Comparison of ENCODE assay signal across 50 mouse cellular contexts in genomic region chr10:118149381-118149780, GRCm38 (mm10). TPM values are rescaled to one million over a fixed set of nuclear protein-coding genes. Genes with fewer than 3 reads are reported as not detected.
"Had no signal": no experiment of that assay in that cellular context is flagged by ENCODE, and none has a peak within 500 bp of the region (broad histone marks: within the 10 kb centered on the region; RNA-seq: fewer than 3 reads in every experiment).

No protein-coding gene starts in this region.

- H3K4me1 ChIP-seq: heart, embryonic 10.5 days; heart, embryonic 12.5 days; heart, embryonic 13.5 days; heart, embryonic 15.5 days; hindbrain, embryonic 12.5 days; hindbrain, embryonic 15.5 days; intestine, embryonic 15.5 days; kidney, embryonic 15.5 days had no signal

- H3K27ac ChIP-seq: heart, embryonic 10.5 days; heart, embryonic 13.5 days; heart, embryonic 15.5 days; hindbrain, embryonic 10.5 days; hindbrain, embryonic 12.5 days; hindbrain, embryonic 13.5 days; hindbrain, embryonic 14.5 days; hindbrain, embryonic 15.5 days; hindbrain, postnatal 0 days; intestine, embryonic 15.5 days; kidney, embryonic 15.5 days; kidney, postnatal 0 days; layer of hippocampus, adult 2 months; left cerebral cortex, adult 2 months had no signal

- H3K4me3 ChIP-seq: heart, embryonic 10.5 days; heart, embryonic 12.5 days; heart, embryonic 13.5 days; heart, embryonic 15.5 days; hindbrain, embryonic 10.5 days; hindbrain, embryonic 12.5 days; hindbrain, embryonic 13.5 days; hindbrain, embryonic 15.5 days; intestine, embryonic 15.5 days; kidney, embryonic 15.5 days; layer of hippocampus, adult 2 months; left cerebral cortex, adult 2 months had no signal

- H3K4me2 ChIP-seq: heart, embryonic 12.5 days; heart, embryonic 13.5 days; heart, embryonic 15.5 days; hindbrain, embryonic 12.5 days; hindbrain, embryonic 13.5 days; hindbrain, embryonic 14.5 days; hindbrain, embryonic 15.5 days; intestine, embryonic 15.5 days; kidney, embryonic 15.5 days had no signal

- ATAC-seq: hindbrain, embryonic 16.5 days; hindbrain, postnatal 0 days; inflammation-experienced regulatory T-cells, adult 6 months; intestine, embryonic 15.5 days; intestine, embryonic 16.5 days; intestine, postnatal 0 days had no signal

- DNase-seq: heart, postnatal 10 days; heart, postnatal 14 days; heart, postnatal 36 days; heart, postnatal 4 days; kidney, adult 11 months; kidney, adult 18-20 months; kidney, adult 2 months; kidney, adult 8-10 months; kidney, adult 9 months; kidney, postnatal 10 days; kidney, postnatal 14 days; kidney, postnatal 25 days; kidney, postnatal 36 days; kidney, postnatal 4 days; layer of hippocampus, adult 9-11 months; layer of hippocampus, postnatal 36 days had no signal

- H3K27me3 ChIP-seq: heart, embryonic 12.5 days; heart, embryonic 13.5 days; heart, embryonic 15.5 days; hindbrain, embryonic 12.5 days; hindbrain, embryonic 13.5 days; hindbrain, embryonic 15.5 days; intestine, embryonic 15.5 days; kidney, embryonic 15.5 days had no signal

- H3K9ac ChIP-seq: heart, embryonic 12.5 days; heart, embryonic 13.5 days; heart, embryonic 15.5 days; hindbrain, embryonic 12.5 days; hindbrain, embryonic 13.5 days; hindbrain, embryonic 14.5 days; hindbrain, embryonic 15.5 days; intestine, embryonic 15.5 days; kidney, embryonic 15.5 days had no signal

- H3K9me3 ChIP-seq: heart, embryonic 10.5 days; heart, embryonic 12.5 days; heart, embryonic 13.5 days; heart, embryonic 15.5 days; hindbrain, embryonic 10.5 days; hindbrain, embryonic 12.5 days; hindbrain, embryonic 13.5 days; hindbrain, embryonic 15.5 days; intestine, embryonic 15.5 days; kidney, embryonic 15.5 days had no signal

RNA-seq across cellular contexts. Expression of gene Il22, which starts 55.4 kb away (rescaled TPM):
- total RNA-seq: heart, postnatal 10 days; heart, postnatal 14 days; heart, postnatal 25 days; heart, postnatal 36 days; heart, postnatal 4 days; hematopoietic stem cell, adult 5-6 weeks; hindbrain, postnatal 0 days; layer of hippocampus, adult 18-20 months; layer of hippocampus, adult 2 months; layer of hippocampus, adult 8-10 months; layer of hippocampus, postnatal 10 days; layer of hippocampus, postnatal 14 days; layer of hippocampus, postnatal 25 days; layer of hippocampus, postnatal 36 days; left cerebral cortex, adult 18-20 months; left cerebral cortex, adult 2 months had no signal
- polyA plus RNA-seq: heart, embryonic 12.5 days; heart, embryonic 13.5 days; heart, embryonic 14.5 days; heart, embryonic 15.5 days; heart, embryonic 16.5 days; heart, postnatal 0 days; hindbrain, embryonic 10.5 days; hindbrain, embryonic 11.5 days; hindbrain, embryonic 12.5 days; hindbrain, embryonic 13.5 days; hindbrain, embryonic 14.5 days; intestine, embryonic 14.5 days; intestine, embryonic 15.5 days; intestine, embryonic 16.5 days; intestine, postnatal 0 days; kidney, adult 2 months; kidney, embryonic 14.5 days; kidney, embryonic 15.5 days; kidney, embryonic 16.5 days; kidney, postnatal 0 days had no signal
